Mouse (Mus musculus) olfactory bulb, adult 2 months (tissue): Measurements from ENCODE around the gene Cfap126. TPM values are rescaled to one million over a fixed set of nuclear protein-coding genes. Genes with fewer than 3 reads are reported as not detected.

Experiments
- H3K27ac ChIP-seq: fragments of 200-500 bp; 2 replicates; pipeline ENCODE4 v1.5.1; 2012; ENCODE audit warnings: low read depth, low read length; ENCODE audit not compliant: insufficient read depth
- H3K4me1 ChIP-seq: fragments of 200-500 bp; 2 replicates; pipeline ENCODE4 v1.6.1; 2012; ENCODE audit warnings: low read length; ENCODE audit not compliant: control insufficient read depth, insufficient read depth
- H3K4me3 ChIP-seq: fragments of 200-500 bp; 2 replicates; pipeline ENCODE4 v1.5.1; 2012; ENCODE audit warnings: mild to moderate bottlenecking, low read depth, low read length, moderate library complexity; ENCODE audit not compliant: insufficient read depth
- CTCF ChIP-seq: fragments of 200-500 bp; IDR thresholded peaks from 2 replicates; pipeline ENCODE4 v1.5.1; 2012; ENCODE audit warnings: low read depth, mild to moderate bottlenecking, low read length, moderate library complexity; ENCODE audit not compliant: insufficient read depth
- POLR2A ChIP-seq: fragments of 200-500 bp; IDR thresholded peaks from 2 replicates; pipeline ENCODE4 v1.6.1; 2012; ENCODE audit warnings: mild to moderate bottlenecking, low read depth, low read length, moderate library complexity; ENCODE audit not compliant: insufficient read depth
- WGBS: fragments of 180-500 bp; shearing (Covaris S2); methylation state at CpG from one replicate; pipeline ENCODE4 v1.1.7; 2018; 5-methylcytosine and 5-hydroxymethylcytosine counted together
- polyA plus RNA-seq: library from polyadenylated mRNA; stranded (reverse); fragments of >200 nt; gene quantifications from 2 replicates; pipeline ENCODE4 v1.2.4, GENCODE M21; 2012; ENCODE audit warnings: low replicate concordance; ENCODE audit not compliant: missing spikeins, insufficient read depth, insufficient read length

The Cfap126 gene
- polyA plus RNA-seq, 1 experiment = not detected

GRCm38 (mm10) chr1:171110659-171111019 lies 3.1 kb upstream of the Cfap126 start:
- peak overlapping the region; percentile 82 for H3K4me3 ChIP-seq
- TF ChIP-seq CTCF = no peak
- no peak for TF ChIP-seq POLR2A
- H3K4me1 ChIP-seq = peaks cover 7% of the 10 kb centered on the region
- H3K27ac ChIP-seq = peak overlapping the region; percentile 94
- WGBS = 8% methylated on average over 15 of the region's 15 CpGs

- peaks cover 7% of the 10 kb centered on the region for H3K4me1 ChIP-seq
- peak overlapping the region; percentile 94 for H3K27ac ChIP-seq
- TF ChIP-seq CTCF (peak; percentile 99), POLR2A (no peak)
- peak overlapping the region; percentile 82 for H3K4me3 ChIP-seq
- WGBS = under 1% methylated on average over 38 of the region's 38 CpGs
Observed at GRCm38 (mm10) chr1:171111020-171111780, 2.5 kb upstream of the Cfap126 start.

GRCm38 (mm10) chr1:171111781-171112575 lies 1.7 kb upstream of the Cfap126 start:
- TF ChIP-seq POLR2A = no peak
- Histone ChIP-seq H3K4me1 (peaks cover 7% of the 10 kb centered on the region), H3K4me3 (peak overlapping the region; percentile 82), H3K27ac (no peak overlapping the region; the same call in 1 of the 2 replicates)
- WGBS = 1% methylated on average over 15 of the region's 15 CpGs

DNA sequence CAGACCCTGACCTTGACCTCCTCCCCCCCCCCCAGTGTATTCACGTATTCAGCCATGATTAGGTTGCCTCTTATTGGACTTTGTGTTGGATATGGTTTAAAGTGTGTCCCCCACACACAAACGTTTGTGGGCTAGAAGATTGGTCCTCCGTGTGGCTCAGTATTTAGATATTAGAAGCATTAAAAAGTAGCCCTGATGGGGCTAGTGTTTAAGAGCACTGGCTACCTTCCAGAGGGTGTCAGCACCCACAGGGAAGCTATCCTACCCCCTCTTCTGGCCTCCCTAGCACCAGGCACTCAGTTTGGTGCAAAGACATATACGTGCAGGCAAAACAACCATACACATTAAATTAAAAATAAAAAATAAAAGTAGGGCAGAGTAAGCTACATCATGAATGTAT lies 732 bp upstream of the Cfap126 start:
- TF ChIP-seq CTCF = no peak
- TF ChIP-seq POLR2A = no peak
- H3K4me1 ChIP-seq = peaks cover 7% of the 10 kb centered on the region
- WGBS = 85% methylated on average over 4 of the region's 4 CpGs
- no peak overlapping the region for H3K27ac ChIP-seq
- H3K4me3 ChIP-seq = no peak overlapping the region

DNA sequence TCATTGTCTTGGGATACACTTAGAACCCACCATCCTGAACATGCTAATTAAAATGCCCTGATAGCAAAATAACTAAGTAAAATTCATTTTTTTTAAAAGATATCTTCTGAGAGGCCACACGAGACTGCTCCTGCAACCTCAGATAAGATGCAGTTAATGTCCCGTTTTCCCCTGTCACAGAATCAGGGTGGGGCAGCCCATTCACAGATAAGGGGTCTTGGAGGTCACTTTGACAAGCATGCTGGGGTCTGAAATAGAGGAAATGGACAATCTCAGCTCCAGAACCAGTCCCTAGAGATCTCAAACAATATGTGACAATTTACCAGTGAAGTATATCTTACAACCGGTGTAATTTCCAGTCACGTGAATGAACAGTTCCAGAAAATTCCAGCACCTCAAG lies 2.6 kb downstream of the Cfap126 start:
- TF ChIP-seq POLR2A (no peak), CTCF (no peak)
- Histone ChIP-seq H3K4me1 (peaks cover 5% of the 10 kb centered on the region), H3K27ac (no peak overlapping the region), H3K4me3 (no peak overlapping the region)
- 84% methylated on average over 4 of the region's 4 CpGs for WGBS

GRCm38 (mm10) chr1:171118269-171118684 lies 4.6 kb downstream of the Cfap126 start:
- Histone ChIP-seq H3K4me3 (no peak overlapping the region), H3K4me1 (peaks cover 5% of the 10 kb centered on the region), H3K27ac (no peak overlapping the region)
- TF ChIP-seq CTCF = no peak
- WGBS = 10% methylated on average over 4 of the region's 4 CpGs

DNA sequence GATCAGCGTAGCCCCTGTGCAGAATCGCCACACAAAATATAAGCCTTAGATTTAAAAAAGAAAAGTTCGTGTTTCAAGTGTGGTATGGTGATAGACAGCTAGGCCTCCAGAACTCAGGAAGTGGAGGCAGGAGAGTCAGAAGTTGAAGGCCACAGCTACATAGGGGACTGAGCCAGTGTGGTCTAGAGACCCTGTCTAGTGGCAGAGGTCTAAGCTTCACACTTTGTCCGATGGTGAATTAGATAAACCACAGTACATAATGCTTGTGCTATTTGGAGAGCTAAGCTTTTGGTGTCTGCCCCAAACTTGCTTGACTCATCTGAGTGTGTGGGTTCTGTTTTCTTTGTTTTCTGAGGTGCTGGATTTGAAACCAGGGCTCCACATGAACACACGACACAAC lies 5.3 kb downstream of the Cfap126 start:
- 73% methylated on average over 5 of the region's 5 CpGs for WGBS
- TF ChIP-seq CTCF = no peak
- no peak for TF ChIP-seq POLR2A
- Histone ChIP-seq H3K4me1 (peaks cover 2% of the 10 kb centered on the region), H3K4me3 (no peak overlapping the region), H3K27ac (no peak overlapping the region)

DNA sequence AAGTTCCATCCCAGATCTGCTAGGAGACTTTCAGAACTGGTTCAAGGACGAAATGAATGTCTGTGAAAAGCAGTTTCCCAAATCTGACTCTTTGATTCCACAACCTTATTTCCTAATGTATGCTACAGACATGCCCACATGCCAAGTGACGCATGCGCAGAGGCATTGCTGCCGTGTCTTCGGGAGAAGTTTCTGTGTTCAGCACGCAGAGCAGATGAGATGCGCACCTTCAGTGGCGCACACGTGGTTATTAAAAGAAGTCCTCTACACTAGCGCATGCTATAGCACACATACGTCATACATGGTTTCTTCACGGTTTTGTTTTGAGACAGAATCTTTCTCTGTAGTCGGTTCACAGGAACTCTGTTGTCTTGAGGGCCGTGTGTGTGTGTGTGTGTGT lies 5.7 kb downstream of the Cfap126 start:
- 86% methylated on average over 14 of the region's 14 CpGs for WGBS
- Histone ChIP-seq H3K4me3 (no peak overlapping the region), H3K27ac (no peak overlapping the region), H3K4me1 (no peaks in the 10 kb centered on the region)
- TF ChIP-seq CTCF (no peak), POLR2A (no peak)

GRCm38 (mm10) chr1:171120893-171121292 lies 7.2 kb downstream of the Cfap126 start:
- Histone ChIP-seq H3K4me1 (no peaks in the 10 kb centered on the region), H3K4me3 (no peak overlapping the region), H3K27ac (no peak overlapping the region)
- WGBS = 40% methylated on average over 3 of the region's 3 CpGs
- no peak for TF ChIP-seq CTCF
- TF ChIP-seq POLR2A = no peak
